Mouse (Mus musculus) inflammation-experienced regulatory T-cells, adult 6 months (primary cell): ENCODE measurements around the gene Celf2. TPM values are rescaled to one million over a fixed set of nuclear protein-coding genes. Genes with fewer than 3 reads are reported as not detected.

Experiments
- ATAC-seq: one replicate; pipeline ENCODE4 v1.8.0; 2017
- polyA plus RNA-seq, 3 experiments: library from polyadenylated mRNA; unstranded; fragments of 100-300 nt; shearing (Covaris generic); gene quantifications; one replicate each; pipeline ENCODE4 v1.2.1; 2017

Celf2 gene
- polyA plus RNA-seq, 3 experiments from 2014 or later: 179 to 241 (median 217) TPM

DNA sequence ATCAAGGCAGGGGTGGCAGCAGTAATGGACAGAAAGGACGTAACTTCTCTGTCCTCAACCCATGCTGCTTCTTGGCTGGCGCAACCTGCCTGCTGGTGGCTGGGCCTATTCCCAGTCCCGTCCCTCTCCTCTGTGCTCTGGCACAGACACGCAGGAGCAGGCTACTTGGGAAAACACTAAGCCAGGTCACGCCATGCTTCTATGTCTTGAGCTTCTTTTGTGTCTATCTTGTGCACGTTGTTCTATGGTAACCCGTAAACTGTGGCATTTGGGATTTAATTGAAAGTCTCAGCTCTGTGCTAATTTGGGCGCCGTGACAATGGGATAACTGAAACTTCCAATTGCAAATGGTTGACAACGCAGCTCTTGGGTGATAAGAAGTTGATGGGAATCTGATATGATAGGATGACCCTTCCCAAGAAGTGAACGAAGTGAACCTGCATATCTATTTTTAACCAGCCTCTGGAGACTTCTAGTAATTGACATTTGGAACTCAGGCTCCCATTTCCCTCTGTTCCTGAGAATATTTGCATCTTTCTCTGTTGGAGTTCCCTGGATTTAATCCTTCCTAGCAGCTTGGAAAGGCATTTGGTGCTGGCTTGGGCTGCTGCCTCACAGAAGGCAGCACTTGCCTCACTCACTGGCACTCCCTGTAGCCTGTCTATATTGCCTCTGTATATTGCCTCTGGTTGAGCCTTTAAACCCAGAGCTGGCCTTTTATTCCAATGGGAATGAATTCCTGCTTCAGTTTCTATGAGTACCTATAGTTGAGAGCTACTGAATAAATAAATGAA lies 335.9 kb downstream of the Celf2 start:
- no peak for ATAC-seq

DNA sequence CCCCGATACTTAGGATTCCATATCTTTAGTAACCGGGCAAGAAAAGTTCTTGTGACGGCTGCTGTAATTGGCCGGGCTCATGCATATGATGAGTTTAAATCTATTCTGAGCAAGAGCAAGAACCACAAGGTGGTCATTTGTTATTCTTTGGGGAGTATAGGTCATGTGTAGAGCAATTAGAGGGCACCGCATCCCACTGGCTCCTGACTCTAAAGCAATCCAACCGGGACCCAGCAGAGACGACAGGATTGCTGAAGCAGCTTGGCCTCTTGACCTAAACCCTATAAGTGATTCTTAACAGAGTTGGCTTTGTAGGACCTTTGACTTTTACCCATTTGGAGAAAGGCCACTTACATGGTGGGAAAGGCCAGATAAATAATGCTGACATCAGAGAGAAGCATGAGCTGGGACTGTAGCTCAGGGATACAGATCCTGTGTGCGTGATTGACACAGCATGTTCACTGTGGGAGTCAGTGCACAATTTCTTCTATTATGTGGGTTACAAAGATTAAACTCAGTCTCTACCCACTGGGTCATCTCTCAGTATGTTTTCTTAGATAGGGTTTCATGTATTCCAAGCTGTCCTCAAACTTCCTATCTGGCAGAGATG lies 338.2 kb downstream of the Celf2 start:
- ATAC-seq: no peak

DNA sequence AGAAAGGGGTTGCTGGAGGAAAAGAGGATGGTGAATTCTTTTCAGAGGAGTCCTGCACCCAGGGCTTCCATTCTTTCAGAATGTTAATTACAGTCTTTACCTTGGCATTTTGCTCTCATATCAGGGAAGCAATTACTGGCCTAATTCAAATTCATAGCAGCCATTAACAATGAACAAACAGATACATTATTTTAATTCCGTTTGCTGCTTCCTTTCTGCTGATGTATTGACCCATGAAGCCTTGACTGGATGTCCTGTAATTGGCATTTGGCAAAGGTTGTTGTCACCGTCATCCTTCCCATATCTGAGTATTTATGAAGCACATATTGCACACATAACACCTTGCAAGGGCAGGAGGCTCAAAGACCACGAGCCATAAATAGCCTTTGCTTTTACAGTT lies 343.6 kb downstream of the Celf2 start:
- no peak for ATAC-seq

DNA sequence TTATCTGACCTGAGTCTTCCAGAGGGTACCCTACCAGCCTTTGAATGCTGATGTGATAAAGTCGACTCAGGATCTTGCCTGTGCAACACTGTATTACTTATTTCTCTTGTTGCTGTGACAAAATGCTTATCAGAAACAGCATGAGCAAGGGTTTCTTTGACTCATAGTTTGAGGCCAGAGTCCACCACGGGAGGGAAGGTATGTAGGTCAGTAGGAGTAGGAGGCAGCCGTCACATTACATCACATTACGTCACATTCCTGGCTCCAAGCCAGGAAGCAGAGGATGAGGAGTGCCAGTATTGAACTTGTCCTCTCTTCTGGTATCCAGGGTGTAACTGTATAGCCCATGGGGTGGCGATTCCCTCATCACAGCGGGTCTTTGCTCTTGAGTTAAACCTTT lies 349.3 kb downstream of the Celf2 start:
- no peak for ATAC-seq

DNA sequence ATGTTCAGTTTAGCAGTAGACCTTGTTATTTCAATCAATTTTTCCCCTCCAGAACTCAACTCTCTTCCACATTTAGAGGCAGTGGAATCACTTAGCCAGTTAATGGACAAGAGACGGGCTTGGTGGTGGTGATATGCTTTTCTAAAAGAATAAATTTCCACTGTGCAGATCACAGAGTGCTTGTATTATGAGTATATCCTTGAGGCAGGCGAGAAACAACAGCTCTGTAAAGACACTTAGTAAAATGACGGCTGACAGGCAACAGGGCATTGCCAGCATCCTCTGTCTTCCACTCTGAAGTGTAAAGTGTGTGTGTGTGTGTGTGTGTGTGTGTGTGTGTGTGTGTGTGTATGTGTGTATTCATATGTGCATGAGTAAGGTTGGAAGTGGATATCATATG lies 362.1 kb downstream of the Celf2 start:
- no peak for ATAC-seq

DNA sequence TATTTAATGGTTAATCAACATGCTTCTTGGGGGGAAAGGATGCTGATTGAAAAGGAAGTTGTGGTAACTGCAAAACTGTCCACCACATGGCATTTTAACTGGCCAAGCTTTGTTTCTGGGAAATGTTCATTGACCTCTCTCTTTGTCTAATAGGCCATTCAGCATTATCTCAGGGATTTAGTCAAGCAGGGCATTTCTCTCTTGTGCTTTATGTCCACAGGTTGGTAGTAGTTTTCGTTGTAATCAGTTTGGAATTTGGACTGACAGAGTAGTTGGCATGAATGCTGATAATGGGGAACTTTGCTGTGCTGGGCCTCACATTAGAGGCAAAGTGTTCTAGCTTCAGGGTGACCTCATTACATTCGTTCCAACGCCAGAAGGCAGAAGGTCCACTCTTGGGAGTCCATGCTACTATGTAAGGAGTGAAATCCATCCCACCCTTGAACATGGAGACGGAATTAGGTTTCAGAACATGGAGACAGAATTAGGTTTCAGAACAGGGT lies 363.8 kb downstream of the Celf2 start:
- ATAC-seq: no peak

DNA sequence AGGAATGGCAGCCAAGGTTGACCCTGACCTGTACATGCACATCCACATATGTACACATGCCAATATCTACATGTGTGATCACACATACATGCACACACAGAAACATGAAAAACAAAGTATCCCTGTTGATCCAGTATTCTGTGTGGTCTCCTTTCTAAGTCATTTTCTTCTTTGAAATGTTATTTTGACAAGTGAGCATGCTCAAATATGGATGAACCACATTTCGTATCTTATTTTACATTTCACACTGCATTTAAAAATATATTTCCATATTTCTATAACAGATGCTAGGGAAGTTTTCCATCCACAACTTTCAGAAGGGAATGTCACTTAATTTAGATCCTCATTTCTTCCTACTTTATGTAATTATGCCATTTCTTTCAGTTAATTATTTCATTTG lies 364.5 kb downstream of the Celf2 start:
- ATAC-seq: no peak

DNA sequence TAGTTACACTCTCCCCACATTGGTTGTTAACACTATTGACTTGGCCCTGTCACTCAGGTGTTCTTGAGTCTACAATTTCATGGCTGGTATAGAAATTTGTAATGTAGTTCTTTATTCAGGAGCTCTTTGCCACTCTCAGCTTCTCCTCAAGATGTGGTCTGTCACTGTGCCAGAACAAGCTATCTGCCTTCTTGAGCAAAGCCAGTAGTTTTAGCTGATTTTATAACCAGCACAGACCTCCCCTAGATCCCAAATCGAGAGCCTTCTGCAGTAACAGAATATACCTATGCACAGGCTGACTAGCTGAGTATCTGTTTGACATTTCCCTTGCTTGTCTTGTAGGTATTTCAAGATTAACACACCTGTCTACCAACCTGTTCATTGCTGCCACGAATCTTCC lies 386.0 kb downstream of the Celf2 start:
- ATAC-seq: no peak

DNA sequence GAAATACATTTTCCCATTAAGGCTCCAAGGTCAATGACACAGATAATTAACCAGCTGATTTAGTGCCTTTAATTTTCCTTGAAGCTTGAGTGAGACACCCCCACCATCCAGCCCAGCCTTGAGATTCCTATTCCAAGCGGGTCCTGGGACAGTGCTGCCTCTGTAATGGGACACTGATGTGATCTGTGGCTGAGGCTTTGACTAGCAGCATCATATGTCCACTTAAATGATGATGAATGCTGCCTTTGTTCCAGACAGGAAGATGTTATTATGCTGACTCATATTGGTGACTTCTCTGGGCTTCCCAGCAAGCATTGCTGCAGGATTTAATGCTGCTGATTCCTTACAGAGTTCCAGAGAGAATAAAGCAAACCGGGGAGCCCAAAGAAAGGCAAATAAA lies 393.6 kb downstream of the Celf2 start:
- ATAC-seq: no peak

DNA sequence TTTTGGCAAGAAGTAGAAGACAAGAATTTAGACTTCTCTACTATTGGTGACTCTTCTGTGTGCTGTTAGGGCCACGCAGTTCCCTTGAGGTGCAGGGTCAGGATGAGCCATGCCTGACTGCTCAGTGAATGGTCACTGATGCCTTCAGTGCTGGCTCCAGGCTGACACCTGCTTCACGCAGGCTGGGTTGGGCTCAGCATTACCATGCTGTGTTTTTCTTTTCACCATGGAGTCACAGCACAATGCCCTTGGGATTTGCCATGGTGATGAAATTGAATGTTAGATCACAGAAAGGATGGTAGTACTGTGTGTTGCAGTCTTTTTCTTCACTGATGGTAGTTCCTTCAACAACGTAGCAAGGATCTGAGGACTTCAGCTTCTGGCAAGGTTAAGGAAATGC lies 394.2 kb downstream of the Celf2 start:
- no peak for ATAC-seq

DNA sequence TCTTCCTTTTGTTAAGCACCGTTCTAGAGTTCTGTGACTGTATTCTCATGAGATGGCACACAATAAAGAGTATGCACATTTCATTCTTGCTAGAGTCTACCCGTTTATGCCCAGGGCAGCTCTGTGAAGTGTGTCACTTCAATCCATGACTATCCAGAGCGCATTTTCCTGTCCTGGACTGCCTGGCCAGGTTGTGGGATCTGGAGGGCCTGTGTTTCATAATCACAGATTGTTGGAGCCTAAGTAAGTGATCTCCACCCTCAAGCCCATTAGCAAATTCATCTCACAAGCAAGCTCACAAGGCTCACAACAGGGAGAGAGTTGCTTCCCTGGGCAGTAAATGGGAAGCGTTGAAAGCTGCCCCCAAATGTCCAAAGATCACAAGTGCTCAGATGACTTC lies 395.6 kb downstream of the Celf2 start:
- ATAC-seq: no peak

DNA sequence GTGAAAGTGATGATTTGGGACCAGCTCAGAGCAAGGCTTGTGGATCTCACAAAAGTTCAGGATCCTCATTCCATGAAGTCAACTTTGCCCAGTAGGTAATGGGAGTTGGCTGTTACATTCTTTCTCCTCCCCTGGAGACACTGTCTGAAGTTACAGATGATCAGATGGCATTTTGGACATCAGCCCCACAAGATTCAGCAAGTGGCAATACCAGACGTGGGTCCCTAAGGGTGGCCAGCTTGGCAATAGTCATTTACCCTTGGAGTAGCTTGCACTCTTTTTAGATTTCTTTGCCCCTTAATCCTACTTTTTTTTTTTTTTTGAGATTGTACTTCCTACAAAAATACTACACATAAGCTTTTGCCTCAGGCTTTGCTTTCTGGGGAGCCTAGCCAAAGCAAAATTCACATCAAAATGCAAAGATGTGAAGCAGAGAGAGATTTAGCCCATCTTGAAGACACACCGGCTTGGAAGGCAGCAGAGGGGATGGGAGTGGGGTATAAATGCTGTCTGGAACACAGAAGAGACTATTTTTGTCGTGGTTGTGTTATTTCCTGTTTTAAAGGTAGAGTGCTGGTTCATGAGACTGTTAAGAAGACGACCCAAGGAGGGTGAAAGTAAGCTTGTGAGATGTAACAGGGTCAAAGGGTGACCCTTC lies 397.1 kb downstream of the Celf2 start:
- no peak for ATAC-seq

DNA sequence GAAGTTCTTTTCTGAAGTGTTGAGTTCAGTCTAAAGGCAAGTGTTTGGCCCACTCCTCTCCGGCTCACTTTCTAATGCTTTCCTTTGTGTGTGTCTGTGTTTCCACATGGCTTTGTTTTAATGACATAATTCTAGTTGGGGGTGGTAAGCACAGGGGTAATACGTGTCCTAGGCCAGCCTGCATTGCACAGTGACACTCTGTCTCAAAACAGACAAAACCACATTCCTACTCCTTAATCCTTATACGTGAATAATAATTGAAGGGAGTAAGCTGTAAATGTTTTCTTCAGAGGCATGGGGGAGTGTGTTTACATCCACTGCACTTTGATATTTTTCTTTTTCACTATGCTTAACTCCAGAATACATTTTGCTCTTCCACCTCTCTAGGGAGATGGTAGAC lies 415.9 kb downstream of the Celf2 start:
- ATAC-seq: no peak

DNA sequence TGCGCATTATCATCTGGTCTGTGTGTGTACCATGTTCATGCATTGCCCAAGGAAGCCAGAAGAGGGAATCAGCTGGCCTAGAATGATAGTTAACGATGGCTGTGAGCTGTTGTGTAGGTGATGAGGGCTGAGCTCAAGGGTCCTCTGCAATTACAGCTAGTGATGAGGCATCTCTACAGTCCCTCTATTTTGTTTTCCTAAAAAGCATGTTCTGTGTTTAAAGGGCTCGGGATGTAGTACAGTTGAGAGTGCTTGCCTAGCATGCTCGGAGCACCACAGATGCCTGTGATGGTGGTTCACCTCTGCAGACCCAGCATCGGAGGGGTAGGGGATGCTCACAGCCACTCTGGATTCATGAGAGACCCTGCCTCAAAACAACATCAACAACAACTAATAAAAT lies 416.7 kb downstream of the Celf2 start:
- ATAC-seq: no peak

DNA sequence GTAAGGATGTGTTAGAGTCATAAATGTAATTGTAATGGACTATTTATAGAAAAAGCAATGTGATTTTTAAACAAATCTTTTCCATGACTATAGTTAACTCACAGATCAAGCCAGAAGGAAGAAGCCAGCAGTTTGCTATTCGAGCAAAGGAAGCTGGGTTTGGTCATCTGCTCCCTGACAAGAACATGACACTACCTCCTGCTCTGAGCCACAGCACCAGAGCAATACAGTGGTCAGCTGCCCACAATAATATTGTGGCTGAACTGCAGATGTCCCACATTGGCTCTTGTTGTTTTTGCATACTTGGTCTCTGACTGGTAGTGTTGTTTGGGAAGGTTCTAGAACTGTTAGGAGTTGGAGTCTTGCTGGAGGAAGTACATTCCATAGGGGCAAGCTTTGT lies 418.9 kb downstream of the Celf2 start:
- no peak for ATAC-seq

DNA sequence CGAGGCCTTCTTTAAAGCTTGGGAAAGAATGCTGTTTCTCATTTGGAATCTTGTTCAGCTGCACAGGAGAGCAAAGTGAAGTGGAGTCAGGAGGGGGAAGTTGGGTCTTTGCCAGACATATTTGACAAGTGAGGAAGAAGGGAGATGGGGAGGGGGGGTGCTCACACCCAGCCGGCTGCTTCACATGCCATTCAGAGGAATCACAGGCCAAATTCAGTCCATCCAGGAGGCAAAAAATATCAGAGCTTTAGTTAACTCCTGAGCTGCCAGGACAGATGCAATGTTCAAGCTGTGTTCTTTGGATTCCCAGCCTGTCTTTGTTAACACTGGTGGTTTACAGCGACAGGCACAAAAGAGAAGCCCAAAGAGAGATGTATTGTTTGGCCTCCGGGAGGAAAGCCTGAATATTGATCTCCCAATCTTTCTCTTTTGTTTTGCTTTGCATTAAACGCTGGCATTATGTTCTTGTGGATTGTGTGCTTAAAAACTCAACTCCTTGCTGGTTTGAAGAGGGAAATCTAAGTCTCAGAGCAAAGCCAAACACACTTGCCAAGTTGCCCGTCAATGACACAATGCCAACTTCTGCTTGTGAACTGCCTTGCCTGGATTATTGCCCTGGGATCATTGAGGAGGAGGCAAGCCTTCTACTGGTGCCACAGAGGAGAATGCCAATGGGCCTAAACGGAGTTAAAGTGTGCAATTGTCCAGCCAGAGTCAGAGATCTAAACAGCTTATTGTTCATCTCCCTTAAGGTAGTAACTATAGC lies 420.1 kb downstream of the Celf2 start:
- no peak for ATAC-seq

DNA sequence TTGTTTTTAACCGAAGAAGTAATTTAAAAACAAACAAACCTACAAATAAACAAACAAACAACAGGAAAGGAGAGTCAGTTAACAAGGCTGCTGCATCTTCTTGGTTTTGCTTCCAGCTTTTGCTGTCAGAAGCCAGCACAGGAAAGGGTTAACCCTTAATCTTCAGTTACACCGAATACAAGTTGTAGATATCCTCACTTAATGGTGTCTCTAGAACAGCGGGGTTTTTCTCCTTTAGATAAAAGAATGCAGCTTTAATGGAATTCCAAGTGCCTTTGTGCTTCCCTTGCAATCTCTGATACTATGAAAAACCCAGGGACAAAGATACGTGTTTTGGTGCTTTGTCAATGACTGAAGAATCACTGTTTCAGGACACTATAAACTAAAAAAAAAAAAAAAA lies 420.8 kb downstream of the Celf2 start:
- ATAC-seq: no peak

DNA sequence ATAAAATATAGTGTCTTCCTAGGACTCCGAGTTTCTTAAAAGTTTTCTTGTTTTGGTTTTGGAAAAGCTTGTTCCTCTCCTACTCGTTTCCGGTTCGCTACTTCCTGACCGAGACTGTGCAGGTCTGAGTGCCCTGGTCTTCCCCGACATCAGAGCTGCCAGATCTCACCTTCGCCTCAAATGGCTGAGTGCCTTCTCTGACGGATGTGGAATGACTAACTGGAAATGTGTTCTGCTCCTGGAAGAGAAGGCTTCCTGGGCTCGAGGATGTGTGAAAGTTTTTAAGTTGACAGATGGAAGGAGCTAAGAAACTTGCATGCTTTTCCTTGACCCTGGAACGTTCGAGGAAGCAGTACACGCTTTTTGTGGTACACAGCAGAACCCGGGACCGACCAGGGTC lies 421.9 kb downstream of the Celf2 start:
- ATAC-seq: no peak

DNA sequence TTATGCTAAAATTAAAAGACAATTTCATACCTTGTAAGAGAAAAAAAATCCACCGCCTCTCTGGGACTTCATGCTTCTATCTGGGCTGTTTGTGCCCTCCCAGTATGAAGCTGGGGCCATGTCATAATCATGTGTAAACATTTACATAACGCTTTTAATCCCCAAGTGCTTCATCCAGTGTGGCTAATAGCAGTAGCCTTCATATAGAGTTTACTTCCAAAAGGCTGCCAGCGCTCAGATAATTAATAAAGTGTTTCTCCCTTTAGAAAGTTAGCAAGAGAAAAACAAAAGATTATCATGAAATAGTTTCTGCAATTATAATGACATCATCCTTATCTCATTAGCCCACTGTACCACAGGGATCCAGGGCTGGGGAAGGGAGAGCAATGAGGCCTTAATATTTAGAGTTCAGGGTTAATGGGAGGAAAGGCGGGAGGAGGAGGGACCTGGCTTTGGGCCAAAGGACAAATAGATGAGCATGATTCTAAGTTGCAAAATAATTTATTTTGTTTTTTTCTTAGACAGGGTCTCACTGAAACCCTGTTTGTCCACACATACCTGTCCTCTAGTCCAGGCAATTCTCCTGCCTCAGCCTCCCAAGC lies 425.8 kb downstream of the Celf2 start:
- ATAC-seq: no peak

DNA sequence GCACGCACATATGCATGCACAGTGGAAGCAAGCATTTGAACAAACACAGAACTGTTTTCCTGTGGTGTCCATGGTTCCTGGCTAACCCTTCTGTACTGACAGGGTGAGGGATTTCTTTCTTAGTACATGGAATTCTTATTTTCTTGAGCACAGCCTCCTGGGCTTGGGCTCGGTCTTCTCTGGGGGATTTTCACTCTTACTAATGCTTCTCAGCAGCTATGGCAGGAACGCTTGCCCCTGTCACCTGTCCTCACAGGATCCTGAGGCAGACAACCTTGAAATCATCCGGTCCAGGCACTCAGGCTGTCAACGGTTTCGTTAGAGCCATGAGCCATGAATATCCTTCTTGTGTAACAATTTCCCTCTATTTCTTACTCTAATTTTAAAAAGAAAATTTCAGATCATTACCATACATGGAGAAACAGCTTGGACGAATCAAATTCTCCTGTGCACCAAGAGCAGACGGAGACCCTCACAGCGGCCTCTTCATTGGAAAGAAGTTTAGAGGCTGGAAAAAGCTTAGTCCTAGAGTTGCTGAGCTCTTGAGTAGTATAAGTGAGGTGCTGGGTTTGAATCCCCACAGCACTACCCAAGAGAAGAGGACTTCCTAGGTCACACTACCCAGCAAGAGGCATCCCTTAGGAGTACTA lies 426.9 kb downstream of the Celf2 start:
- no peak for ATAC-seq

DNA sequence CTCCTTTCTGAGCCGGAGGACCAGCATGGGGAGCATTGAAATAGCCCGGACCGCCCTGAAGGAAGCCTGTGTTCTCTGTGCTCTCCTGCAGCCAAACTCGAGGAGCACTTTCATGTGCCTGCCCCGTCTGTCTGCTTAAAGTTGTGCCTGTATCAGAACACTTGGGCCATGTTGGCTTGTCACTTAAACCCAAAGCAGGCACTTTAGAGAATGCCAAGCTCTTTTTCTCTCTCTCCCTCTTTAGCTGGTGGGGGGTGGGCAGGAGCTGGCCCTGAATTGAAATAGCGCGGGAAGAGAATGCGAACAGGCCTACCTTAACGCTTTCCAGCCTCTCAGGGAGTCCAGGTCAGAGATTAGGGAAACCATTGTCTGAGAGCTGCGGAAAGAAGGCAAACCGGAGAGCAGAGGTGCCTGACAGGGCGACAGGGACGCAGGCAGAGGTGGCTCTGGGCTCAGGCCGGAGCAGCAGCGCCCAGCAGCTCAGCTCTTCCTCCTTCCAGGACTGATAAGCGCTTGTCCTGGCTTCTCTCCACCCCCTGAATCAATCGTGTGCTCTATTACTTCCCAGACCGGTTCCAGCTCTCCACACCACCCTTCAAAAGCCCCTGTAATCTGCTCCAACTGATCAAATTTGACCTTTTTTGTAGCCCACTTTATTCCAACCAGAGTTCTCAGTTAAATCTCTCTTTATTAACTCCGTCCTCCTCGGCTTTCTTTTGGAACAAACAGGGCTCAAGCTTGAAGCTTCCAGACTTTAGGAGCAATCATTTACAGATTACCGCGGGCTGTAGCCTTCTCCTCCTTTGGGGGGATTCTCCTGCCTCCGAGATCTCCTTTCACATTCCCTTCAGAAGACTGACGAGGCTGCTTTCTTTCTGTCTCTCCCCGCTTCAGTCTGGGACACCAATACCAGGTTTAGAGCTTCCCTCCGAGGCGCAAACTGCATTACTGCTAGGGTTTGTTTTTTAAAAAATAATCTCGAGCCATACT lies 428.3 kb downstream of the Celf2 start:
- no peak for ATAC-seq
